Mouse (Mus musculus): ENCODE data around the gene Osbpl2.
"Not testable (repeated sequence)": the region's sequence is repeated elsewhere in the genome, so short reads cannot be mapped to it uniquely, and the experiment has no call there.

GRCm38 (mm10) chr2:180173711-180174110, 54.6 kb downstream of the Osbpl2 start:
- not testable (repeated sequence) for TF ChIP-seq POLR2A (IDR thresholded peaks at IDR 0.05; ENCODE audit: borderline replicate concordance, extremely low read depth, insufficient read depth, insufficient read length, poor library complexity, severe bottlenecking); CTCF (IDR thresholded peaks at IDR 0.05; ENCODE audit: borderline replicate concordance, extremely low read depth, insufficient read depth, insufficient read length)
